Mouse (Mus musculus): ENCODE data around the gene Gng8.

DNA sequence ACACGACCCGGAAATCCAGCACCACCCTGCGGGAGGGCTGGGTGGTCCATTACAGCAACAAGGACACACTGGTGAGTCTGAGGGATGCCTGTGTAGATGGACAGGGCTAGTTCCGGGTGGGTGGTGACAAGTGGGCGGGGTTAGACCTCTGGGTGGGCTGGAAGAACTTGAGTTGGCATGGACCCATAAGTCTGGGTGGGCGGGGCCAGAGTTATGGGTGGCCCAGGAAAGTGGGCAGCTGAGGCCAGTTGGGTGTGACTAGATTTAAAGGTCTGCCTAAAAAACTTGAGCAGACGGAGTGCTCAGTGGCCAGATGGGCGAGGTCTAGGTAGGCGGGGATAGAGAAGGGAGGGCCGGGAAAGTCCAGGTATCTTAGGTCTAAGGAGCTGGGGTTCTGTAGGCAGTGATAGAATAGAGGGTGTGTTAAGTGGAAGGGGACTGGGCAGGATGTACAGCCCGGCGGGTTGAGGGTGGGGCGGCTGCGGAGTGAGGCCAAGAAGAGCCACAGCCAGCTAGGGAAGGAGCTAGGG lies 38.2 kb upstream of the Gng8 start:
- TF ChIP-seq EP300 (IDR thresholded peaks at IDR 0.05; ENCODE audit: low read depth in 1 of 2, low read length in 2 of 2) (no peak), SIN3A (IDR thresholded peaks at IDR 0.05; ENCODE audit: low read length) (no peak), POLR2A (IDR thresholded peaks at IDR 0.05; ENCODE audit: control insufficient read depth in 1 of 2, insufficient read depth in 1 of 2, low read depth in 1 of 2, low read length in 2 of 2, poor library complexity in 1 of 2) (no peak), MXI1 (IDR thresholded peaks at IDR 0.05; ENCODE audit: low read depth, low read length) (no peak), E2F4 (IDR thresholded peaks at IDR 0.05; ENCODE audit: borderline replicate concordance, low read depth, low read length) (no peak), CHD1 (IDR thresholded peaks at IDR 0.05; ENCODE audit: low read depth, low read length) (no peak), JUND (IDR thresholded peaks at IDR 0.05; ENCODE audit: low read depth, low read length) (no peak), CTCF (IDR thresholded peaks at IDR 0.05 in 2 of 3, conservative IDR thresholded peaks at IDR 0.05 in 1 of 3; ENCODE audit: control insufficient read depth in 1 of 3, insufficient read depth in 1 of 3, low read depth in 2 of 3, low read length in 3 of 3, poor library complexity in 1 of 3, severe bottlenecking in 1 of 3) (no peak), MAZ (IDR thresholded peaks at IDR 0.05; ENCODE audit: low read depth, low read length) (no peak)

Data from MEL (cell line).